In genomic region chr16:70838139-70838538, GRCm38 (mm10) we compare ENCODE assay signal across 24 mouse cellular contexts.
DNase-seq lines count a peak whose midpoint lies in the region; ATAC-seq and TF ChIP-seq lines count a peak whose summit lies in the region.
"Had no signal": no experiment of that assay in that cellular context is flagged by ENCODE, and none has a peak within 500 bp of the region (broad histone marks: within the 10 kb centered on the region; RNA-seq: fewer than 3 reads in every experiment).

No protein-coding gene starts in this region.

- no peak overlapping the region for H3K9ac ChIP-seq in forebrain, postnatal 0 days
- H3K9ac ChIP-seq in forebrain, embryonic 12.5 days = no peak overlapping the region
- H3K9ac ChIP-seq: limb, embryonic 12.5 days; liver, embryonic 13.5 days; lung, embryonic 15.5 days; neural tube, embryonic 13.5 days had no signal

- no peaks in the 10 kb centered on the region for H3K36me3 ChIP-seq in forebrain, postnatal 0 days (ENCODE audit: insufficient read depth)
- H3K36me3 ChIP-seq in forebrain, embryonic 12.5 days (replicated peaks) = no peaks in the 10 kb centered on the region
- H3K36me3 ChIP-seq: forebrain, embryonic 10.5 days; limb, embryonic 12.5 days; liver, embryonic 13.5 days; lung, embryonic 15.5 days; midbrain, embryonic 10.5 days; neural tube, embryonic 13.5 days had no signal

- H3K27me3 ChIP-seq in forebrain, postnatal 0 days (ENCODE audit: insufficient read depth, low read length) = no peaks in the 10 kb centered on the region
- H3K27me3 ChIP-seq in forebrain, embryonic 12.5 days = no peaks in the 10 kb centered on the region
- H3K27me3 ChIP-seq: limb, embryonic 12.5 days; liver, embryonic 13.5 days; lung, embryonic 15.5 days; neural tube, embryonic 13.5 days had no signal

- H3K9me3 ChIP-seq in forebrain, postnatal 0 days (ENCODE audit: low read length) = no peaks in the 10 kb centered on the region
- no peaks in the 10 kb centered on the region for H3K9me3 ChIP-seq in forebrain, embryonic 12.5 days
- H3K9me3 ChIP-seq: forebrain, embryonic 10.5 days; limb, embryonic 12.5 days; liver, embryonic 13.5 days; lung, embryonic 15.5 days; midbrain, embryonic 10.5 days; neural tube, embryonic 13.5 days had no signal

- 52% methylated on average over 1 of the region's 1 CpGs for WGBS in forebrain, postnatal 0 days
- 84% methylated on average over 1 of the region's 1 CpGs for WGBS in forebrain, embryonic 12.5 days

- ATAC-seq in forebrain, postnatal 0 days = no peak
- ATAC-seq in forebrain, embryonic 12.5 days (ENCODE audit: low FRiP score) = no peak

- no peak overlapping the region for H3K4me3 ChIP-seq in forebrain, postnatal 0 days (ENCODE audit: low read depth, low read length)
- H3K4me3 ChIP-seq in forebrain, embryonic 12.5 days (replicated peaks) = no peak overlapping the region
- H3K4me3 ChIP-seq in layer of hippocampus, adult 2 months = no peak overlapping the region
- H3K4me3 ChIP-seq: forebrain, embryonic 10.5 days; limb, embryonic 12.5 days; liver, embryonic 13.5 days; lung, embryonic 15.5 days; midbrain, embryonic 10.5 days; neural tube, embryonic 13.5 days had no signal

- no peaks in the 10 kb centered on the region for H3K4me1 ChIP-seq in forebrain, postnatal 0 days (ENCODE audit: insufficient read depth)
- no peaks in the 10 kb centered on the region for H3K4me1 ChIP-seq in forebrain, embryonic 12.5 days
- H3K4me1 ChIP-seq: forebrain, embryonic 10.5 days; limb, embryonic 12.5 days; liver, embryonic 13.5 days; lung, embryonic 15.5 days; midbrain, embryonic 10.5 days; neural tube, embryonic 13.5 days had no signal

- no peak overlapping the region for H3K4me2 ChIP-seq in forebrain, postnatal 0 days (ENCODE audit: low read depth)
- H3K4me2 ChIP-seq in forebrain, embryonic 12.5 days = no peak overlapping the region
- H3K4me2 ChIP-seq: limb, embryonic 12.5 days; liver, embryonic 13.5 days; lung, embryonic 15.5 days; neural tube, embryonic 13.5 days had no signal

- peak; percentile 42 for TF ChIP-seq CTCF in forebrain, postnatal 0 days (IDR thresholded peaks at IDR 0.05; ENCODE audit: low read depth)
- peak; percentile 71 for TF ChIP-seq CTCF in layer of hippocampus, adult 2 months (conservative IDR thresholded peaks at IDR 0.05)
- no peak for TF ChIP-seq CTCF in brain, embryonic 14.5 days (IDR thresholded peaks at IDR 0.05; ENCODE audit: borderline replicate concordance, extremely low read depth, insufficient read depth, insufficient read length)

- DNase-seq in forebrain, postnatal 0 days = peak; percentile 32
- peak in 1 of 2 experiments; percentile 23 for DNase-seq in layer of hippocampus, adult 2 months (ENCODE audit: low spot score in 2 of 2)
- DNase-seq in layer of hippocampus, postnatal 36 days = no peak
- DNase-seq in 416B (ENCODE audit: low read depth) = peak; percentile 32
- peak; percentile 66 for DNase-seq in brain, embryonic 14.5 days (ENCODE audit: low read depth)
- DNase-seq in cerebellum, adult 11-12 months = no peak
- no peak for DNase-seq in testis, postnatal 14 days (ENCODE audit: low spot score)
- DNase-seq: B cell, adult 2 months; cerebellum, adult 11 months; cerebellum, postnatal 14 days; embryo, embryonic 11 days; heart, postnatal 4 days; kidney, adult 2 months; kidney, postnatal 14 days; liver, embryonic 13.5 days; right cerebral cortex, postnatal 4 days; thymus, postnatal 36 days had no signal

- H3K27ac ChIP-seq in forebrain, postnatal 0 days (ENCODE audit: low read depth, low read length) = no peak overlapping the region
- no peak overlapping the region for H3K27ac ChIP-seq in forebrain, embryonic 12.5 days
- H3K27ac ChIP-seq in layer of hippocampus, adult 2 months = no peak overlapping the region
- H3K27ac ChIP-seq: forebrain, embryonic 10.5 days; limb, embryonic 12.5 days; liver, embryonic 13.5 days; lung, embryonic 15.5 days; macrophage; midbrain, embryonic 10.5 days; neural tube, embryonic 13.5 days had no signal

- TF ChIP-seq POLR2A in brain, embryonic 14.5 days (IDR thresholded peaks at IDR 0.05; ENCODE audit: borderline replicate concordance, extremely low read depth, insufficient read depth, insufficient read length, poor library complexity, severe bottlenecking) = no peak

Comparison
In these comparisons a context has a peak if more than half of its experiments do, and no peak if none do; other contexts are left out.
1. DNase-seq: peak in forebrain, postnatal 0 days (single experiment), 416B (single experiment) and brain, embryonic 14.5 days (single experiment); none in layer of hippocampus, postnatal 36 days (0 of 2), cerebellum, adult 11-12 months (single experiment) and testis, postnatal 14 days (single experiment).